Mouse (Mus musculus) Patski (cell line): ENCODE data around the gene Syne4. TPM values are rescaled to one million over a fixed set of nuclear protein-coding genes. Genes with fewer than 3 reads are reported as not detected.

Experiments used
- ATAC-seq: fragments of 100-300 bp; one replicate; pipeline ENCODE4 v1.8.0; 2021
- CTCF ChIA-PET: fragments of 350-600 bp; sonication (Branson Sonifier 250); formaldehyde crosslinking; loops from one replicate; lab custom pipeline; 2022; ENCODE audit warnings: inconsistent platforms; lab: Charles Lee
- POLR2A ChIA-PET: fragments of 350-600 bp; sonication (Branson Sonifier 250); formaldehyde crosslinking; loops from one replicate; lab custom pipeline; 2022; ENCODE audit warnings: antibody characterized with exemption, inconsistent platforms; lab: Charles Lee
- DNase-seq: peaks from one replicate; pipeline ENCODE4 v3.0.0-alpha.2; 2011; ENCODE audit warnings: low read depth, low spot score
- H3K27me3 ChIP-seq: fragments of 371-371 bp; one replicate; pipeline ENCODE4 v1.5.1; 2021
- CTCF ChIP-seq: fragments of 100-300 bp; IDR thresholded peaks from one replicate; pipeline ENCODE4 v1.5.1; 2021
- in situ Hi-C: fragments of 300-500 bp; cut with MboI; formaldehyde crosslinking; loops from 3 replicates; pipeline ENCODE4 v1.11.1; 2018; ENCODE audit warnings: low pct_unique_long_range_greater_than_20kb, mixed read lengths
- polyA plus RNA-seq: library from polyadenylated mRNA; unstranded; gene quantifications from one replicate; pipeline ENCODE4 v1.2.3, GENCODE M21; 2021

Gene Syne4
- polyA plus RNA-seq, 1 experiment from 2014 or later = 2.6 TPM

- ATAC-seq (no peak), DNase-seq (no peak)
- H3K27me3 ChIP-seq = no peaks in the 10 kb centered on the region
- no peak for TF ChIP-seq CTCF
- ChIA-PET POLR2A (no interaction called here), CTCF (no interaction called here)
- in situ Hi-C loops = no loop called here
Observed at GRCm38 (mm10) chr7:30296816-30297215, 17.8 kb upstream of the Syne4 start.

GRCm38 (mm10) chr7:30297266-30297665 lies 17.3 kb upstream of the Syne4 start:
- POLR2A ChIA-PET = no interaction called here
- CTCF ChIA-PET = no interaction called here
- DNase-seq (no peak), ATAC-seq (no peak)
- no peaks in the 10 kb centered on the region for H3K27me3 ChIP-seq
- no peak for TF ChIP-seq CTCF
- in situ Hi-C loops = no loop called here

GRCm38 (mm10) chr7:30300914-30301313 lies 13.7 kb upstream of the Syne4 start:
- in situ Hi-C loops = no loop called here
- no peaks in the 10 kb centered on the region for H3K27me3 ChIP-seq
- TF ChIP-seq CTCF = no peak
- ChIA-PET POLR2A (no interaction called here), CTCF (interaction anchor here (0.8 to 2.9 kb wide), 8 partner anchors 10 to 68 kb away, joined by 3 to 12 read pairs (median 6); partner anchors contain the start of genes Clip3, Thap8 and Wdr62)
- DNase-seq (no peak), ATAC-seq (no peak)

- in situ Hi-C loops = no loop called here
- ChIA-PET POLR2A (no interaction called here), CTCF (interaction anchor here (0.8 to 1.2 kb wide), 3 partner anchors 27 to 34 kb away, joined by 3 to 6 read pairs (median 3); no protein-coding TSS in a partner anchor)
- no peaks in the 10 kb centered on the region for H3K27me3 ChIP-seq
- no peak for ATAC-seq
- TF ChIP-seq CTCF = no peak
- no peak for DNase-seq
Observed at GRCm38 (mm10) chr7:30306083-30306779, 8.4 kb upstream of the Syne4 start.

- no peak for TF ChIP-seq CTCF
- in situ Hi-C loops = no loop called here
- DNase-seq (peak; percentile 78), ATAC-seq (peak; percentile 100)
- ChIA-PET POLR2A (interaction anchor here (0.7 to 0.8 kb wide), 2 partner anchors 13 to 14 kb away, joined by 3 to 5 read pairs; partner anchors contain the start of gene E130208F15Rik), CTCF (interaction anchor here (1.3 kb wide), 1 partner anchor 12 kb away, joined by 3 read pairs; no protein-coding TSS in a partner anchor)
- H3K27me3 ChIP-seq = no peaks in the 10 kb centered on the region
Observed at GRCm38 (mm10) chr7:30308076-30309005, 6.3 kb upstream of the Syne4 start, which contains the start of gene Alkbh6. Gene Alkbh6, plus strand, starts transcription at chr7:30308717.

- ChIA-PET CTCF (interaction anchor here (1.3 kb wide), 1 partner anchor 11 kb away, joined by 3 read pairs; no protein-coding TSS in a partner anchor), POLR2A (interaction anchor here (0.7 kb wide), 1 partner anchor 12 kb away, joined by 3 read pairs; the partner anchor contains the start of gene E130208F15Rik)
- TF ChIP-seq CTCF = no peak
- no peaks in the 10 kb centered on the region for H3K27me3 ChIP-seq
- in situ Hi-C loops = no loop called here
- ATAC-seq (no peak), DNase-seq (no peak)
Observed at GRCm38 (mm10) chr7:30309395-30310129, 5.0 kb upstream of the Syne4 start.

GRCm38 (mm10) chr7:30310136-30310535 lies 4.5 kb upstream of the Syne4 start:
- in situ Hi-C loops = no loop called here
- CTCF ChIA-PET = interaction anchor here (0.7 to 1.2 kb wide), 2 partner anchors 9 to 11 kb away, joined by 3 to 4 read pairs; partner anchors contain the start of gene E130208F15Rik
- H3K27me3 ChIP-seq = no peaks in the 10 kb centered on the region
- no peak for ATAC-seq
- no peak for DNase-seq
- POLR2A ChIA-PET = no interaction called here
- TF ChIP-seq CTCF = no peak

GRCm38 (mm10) chr7:30313666-30314320 lies 814 bp upstream of the Syne4 start:
- TF ChIP-seq CTCF = no peak
- ChIA-PET CTCF (interaction anchor here (0.8 to 1.7 kb wide), 3 partner anchors 12 to 22 kb away, joined by 3 to 6 read pairs (median 4); no protein-coding TSS in a partner anchor), POLR2A (interaction anchor here (0.5 to 0.7 kb wide), 3 partner anchors 8 to 56 kb away, joined by 3 to 7 read pairs (median 3); partner anchors contain the start of gene E130208F15Rik)
- ATAC-seq = no peak
- H3K27me3 ChIP-seq = no peaks in the 10 kb centered on the region
- DNase-seq = no peak
- in situ Hi-C loops = no loop called here
